Mouse (Mus musculus) kidney, postnatal 14 days (tissue): ENCODE results near the gene Nudt16l1.
A peak's percentile ranks its signal among the peaks of the same experiment; 100 is the strongest.

Experiments used
- DNase-seq: peaks from one replicate; pipeline ENCODE4 v3.0.0; 2022; ENCODE audit warnings: mixed read lengths

The Nudt16l1 gene

DNA sequence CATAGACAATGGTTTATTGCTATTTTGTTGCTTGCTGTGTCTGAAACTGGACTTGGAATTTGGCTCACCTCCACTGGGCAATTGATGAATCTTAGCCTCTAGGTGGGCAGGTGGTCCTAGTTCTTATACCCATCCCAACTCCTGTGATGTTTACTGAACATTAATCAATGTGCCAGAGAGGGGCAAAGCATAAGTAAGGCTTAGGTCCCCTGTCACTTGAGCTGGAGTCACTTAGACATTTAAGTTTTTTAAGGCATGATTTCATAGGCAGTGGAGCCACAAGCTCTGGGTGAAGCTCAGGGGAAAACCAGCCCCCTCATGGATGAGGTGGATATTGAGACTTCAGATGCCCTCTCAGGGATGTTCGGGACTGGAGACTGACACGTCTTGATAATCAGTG lies at the start of gene Nudt16l1:
TSS of gene Nudt16l1 (plus strand) at position 301 of the 400 bp plus-strand sequence.
- no peak for DNase-seq

DNA sequence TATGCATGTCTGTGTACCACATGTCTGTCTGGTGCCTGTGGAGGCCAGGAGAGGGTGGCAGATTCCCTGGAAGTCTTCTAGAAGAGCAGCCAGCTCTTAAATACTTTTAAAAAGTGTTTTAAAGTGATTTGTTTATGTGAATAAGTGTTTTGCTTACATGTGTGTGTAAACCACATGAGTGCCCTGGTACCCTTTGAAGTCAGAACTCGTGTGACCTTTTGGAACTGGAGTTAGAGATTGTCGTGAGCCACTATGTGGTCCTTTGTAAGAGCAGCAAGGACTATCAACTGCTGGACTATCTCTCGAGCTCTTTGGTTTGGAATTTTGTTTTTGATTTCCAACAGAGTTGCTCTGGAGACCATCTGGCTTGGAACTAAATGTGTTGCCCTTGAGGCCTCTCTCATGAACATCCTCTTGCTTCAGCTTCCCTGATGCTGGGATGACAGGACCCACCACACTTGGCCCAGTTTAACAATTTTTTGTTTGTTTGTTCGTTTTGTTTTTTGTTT lies 48.3 kb upstream of the Nudt16l1 start:
- DNase-seq = no peak

DNA sequence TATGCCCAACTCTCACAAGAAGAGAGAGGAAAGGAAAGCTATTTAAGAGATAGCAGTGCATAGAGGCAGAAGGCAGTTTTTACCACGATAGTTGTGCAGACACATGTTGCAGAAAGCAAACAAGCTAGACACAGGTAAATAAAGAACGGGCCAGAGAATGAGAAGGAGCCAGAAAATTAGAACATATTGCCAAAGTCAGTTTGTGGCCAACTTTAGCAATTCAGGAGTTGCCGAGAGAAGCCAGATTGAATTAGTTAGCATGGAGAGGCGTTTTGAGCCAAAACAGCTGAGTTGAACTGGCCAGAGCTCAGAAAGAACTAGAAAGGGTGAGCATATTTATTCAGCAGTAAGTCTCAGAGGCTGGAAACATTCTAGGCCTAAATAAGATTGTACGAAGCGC lies 46.4 kb upstream of the Nudt16l1 start:
- DNase-seq = no peak

DNA sequence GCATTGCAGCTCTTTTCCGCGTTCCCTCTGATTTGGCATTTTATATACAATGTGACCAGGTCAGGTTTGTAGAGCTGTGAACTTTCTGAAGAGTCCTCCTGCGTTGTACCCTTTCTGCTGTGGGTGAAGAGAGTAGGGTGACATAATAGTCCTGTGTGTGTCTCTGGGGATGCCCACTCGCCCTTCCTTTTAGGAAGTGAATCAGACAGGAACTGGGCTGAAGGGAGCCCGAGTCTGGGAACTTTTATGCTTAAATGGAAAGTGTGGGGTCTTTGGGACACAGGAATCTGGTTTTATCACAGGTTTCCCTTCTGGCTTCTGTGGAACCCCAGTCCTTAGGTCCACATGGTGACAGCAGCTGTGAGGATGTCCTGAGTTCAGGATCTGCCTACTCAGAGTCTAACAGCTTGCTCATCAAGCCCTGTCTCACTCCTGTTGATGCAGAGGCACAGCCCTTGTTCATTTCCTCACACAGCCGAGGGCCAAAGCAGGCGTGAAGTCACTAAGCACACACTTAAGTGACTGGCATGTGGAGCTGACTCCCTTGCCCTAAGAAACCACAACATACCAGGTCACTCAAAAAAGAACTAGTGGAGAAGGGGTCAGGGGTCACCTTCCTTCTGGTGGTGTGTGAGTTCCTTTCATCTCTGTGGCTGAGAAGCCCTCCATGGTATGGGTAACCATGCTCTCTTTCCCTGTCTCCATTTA lies 44.2 kb upstream of the Nudt16l1 start:
- DNase-seq = no peak

DNA sequence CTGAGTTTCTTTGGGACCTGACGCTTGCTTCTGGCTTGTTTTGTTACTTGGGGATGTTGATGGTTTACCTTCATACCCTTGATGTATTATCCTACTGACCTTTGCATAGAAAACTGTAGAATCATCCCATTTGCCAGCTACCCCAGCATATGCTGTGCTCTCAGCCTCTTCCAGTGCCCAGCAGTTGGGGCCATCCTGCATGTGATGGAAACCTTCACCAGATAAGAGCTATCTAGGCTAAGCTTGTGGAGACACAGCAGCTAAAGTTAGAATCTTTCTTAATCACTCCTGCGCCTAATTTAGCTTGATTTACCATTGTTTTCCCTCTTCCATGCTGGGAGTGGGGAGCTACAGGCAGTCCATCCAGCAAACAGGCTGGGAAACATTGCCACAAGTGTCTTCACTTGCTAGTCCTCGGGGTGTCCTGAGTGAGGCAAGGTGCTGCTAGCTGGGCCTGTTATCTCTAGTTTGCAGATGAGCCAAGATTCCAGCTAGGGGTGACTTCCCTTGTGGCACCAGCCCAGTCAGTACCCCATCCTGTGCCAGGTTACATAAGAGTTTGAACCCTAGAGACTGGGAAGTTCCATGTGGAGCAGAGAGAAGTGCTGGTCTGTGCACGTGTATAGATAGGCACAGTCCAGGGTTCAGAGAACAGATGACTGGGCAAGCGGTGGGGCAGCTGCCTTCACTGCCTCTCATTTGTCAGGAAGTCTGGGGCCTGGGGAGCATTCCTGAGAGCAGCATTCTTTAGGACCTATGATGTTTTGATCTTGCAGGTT lies 42.1 kb upstream of the Nudt16l1 start:
- DNase-seq = peak; percentile 71

DNA sequence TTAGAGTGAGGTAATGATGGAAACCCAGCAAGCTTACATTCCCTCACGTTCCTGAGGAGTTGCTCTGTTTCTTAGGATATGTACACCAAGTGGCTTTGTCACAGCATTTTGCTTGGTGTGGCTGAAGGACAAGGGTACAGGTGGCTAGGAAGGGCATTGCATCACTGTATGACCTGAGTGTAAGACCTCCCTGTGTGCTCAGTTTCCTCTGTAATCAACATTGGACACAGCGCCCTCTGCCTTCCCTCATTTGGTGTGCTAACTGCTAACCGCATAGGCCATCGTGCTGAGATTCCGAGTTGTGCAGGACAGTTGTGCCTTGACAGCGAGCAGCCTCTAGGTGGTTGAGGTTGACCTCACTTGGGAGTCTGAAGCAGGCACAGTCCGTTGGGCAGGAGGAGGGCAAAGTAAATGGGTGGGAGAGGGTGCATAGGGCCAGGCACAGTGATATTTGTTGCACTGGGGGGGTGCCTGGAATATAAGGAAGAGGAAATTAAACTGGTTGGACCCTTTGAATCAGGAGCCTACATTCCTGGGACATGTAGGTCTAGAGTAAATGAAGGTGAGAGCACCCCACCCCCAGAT lies 41.3 kb upstream of the Nudt16l1 start:
- no peak for DNase-seq

DNA sequence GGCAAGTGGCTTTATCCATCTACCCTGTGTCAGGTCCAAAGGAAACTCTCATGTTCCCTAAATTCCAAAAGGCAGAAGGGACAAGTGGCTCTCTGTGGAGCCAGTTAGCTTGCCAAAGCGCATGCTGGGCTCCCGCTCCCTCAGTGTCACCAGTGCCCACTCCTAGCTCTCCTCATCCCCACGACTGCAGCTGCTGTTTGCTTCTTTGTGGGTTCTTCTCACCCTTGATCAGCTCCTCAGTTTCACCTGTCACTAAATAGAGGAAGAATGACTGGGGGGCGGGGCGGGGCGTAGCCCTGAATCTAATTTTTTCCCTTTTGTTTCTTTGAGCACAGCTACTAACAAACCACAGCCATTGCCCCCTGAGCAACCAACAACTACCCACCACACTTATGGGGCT lies 39.7 kb upstream of the Nudt16l1 start:
- no peak for DNase-seq

DNA sequence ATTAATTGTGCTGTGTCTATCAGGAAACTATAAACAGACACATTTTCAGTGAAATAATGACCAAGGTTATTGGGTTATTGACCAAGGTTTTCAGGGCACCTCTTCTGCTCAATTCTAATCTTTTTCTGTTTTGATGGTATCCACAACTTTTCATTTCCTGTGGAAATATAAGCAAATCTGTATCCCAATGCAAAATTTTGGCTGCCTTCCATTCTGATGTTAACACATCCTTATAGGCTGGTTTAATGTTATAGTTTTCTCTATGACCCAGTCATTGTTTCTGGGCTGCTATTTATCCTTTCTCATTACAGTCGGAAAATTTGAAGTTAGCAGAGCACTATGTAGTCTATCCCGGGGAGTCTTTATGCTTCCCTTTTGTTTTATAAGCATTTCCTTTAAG lies 38.9 kb upstream of the Nudt16l1 start:
- DNase-seq = no peak

DNA sequence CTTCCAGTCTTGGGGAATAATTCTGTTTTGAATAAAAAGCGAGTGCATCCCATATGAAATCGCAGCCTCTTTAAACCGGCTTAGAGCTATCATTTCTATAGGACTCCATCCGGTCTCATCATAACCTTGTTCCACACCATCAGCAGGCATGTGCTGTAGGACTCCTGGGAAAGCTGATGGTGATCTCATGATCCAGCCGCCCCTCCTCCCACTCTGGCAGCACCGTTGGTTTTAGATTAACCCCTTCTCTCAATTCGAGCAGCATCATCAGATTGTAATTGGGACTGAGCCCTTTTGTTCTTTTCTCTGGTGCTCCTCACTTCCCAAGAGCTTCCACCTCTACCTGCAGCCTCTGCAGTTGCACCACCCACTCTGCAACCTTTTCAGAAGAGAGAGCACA lies 37.4 kb upstream of the Nudt16l1 start:
- DNase-seq = peak; percentile 51

DNA sequence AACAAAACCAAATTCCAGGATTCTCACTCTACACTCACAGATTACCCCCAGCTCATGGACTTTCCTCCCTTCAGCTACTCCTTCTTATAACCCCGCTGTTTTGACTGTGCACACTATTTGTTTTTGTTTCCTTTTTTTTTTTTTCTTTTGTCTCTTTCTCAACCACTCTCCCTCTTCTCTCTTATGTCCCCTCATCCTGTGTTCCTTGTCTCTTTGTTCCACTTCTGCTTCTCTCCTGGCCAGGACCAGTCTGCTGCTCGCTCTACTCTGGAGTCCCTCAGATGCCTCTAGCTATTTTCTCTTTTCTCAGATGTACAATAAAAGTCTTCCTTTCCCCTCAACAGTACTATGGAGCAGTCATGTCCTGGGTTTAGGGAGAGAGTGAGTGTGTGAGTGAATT lies 36.2 kb upstream of the Nudt16l1 start:
- no peak for DNase-seq

DNA sequence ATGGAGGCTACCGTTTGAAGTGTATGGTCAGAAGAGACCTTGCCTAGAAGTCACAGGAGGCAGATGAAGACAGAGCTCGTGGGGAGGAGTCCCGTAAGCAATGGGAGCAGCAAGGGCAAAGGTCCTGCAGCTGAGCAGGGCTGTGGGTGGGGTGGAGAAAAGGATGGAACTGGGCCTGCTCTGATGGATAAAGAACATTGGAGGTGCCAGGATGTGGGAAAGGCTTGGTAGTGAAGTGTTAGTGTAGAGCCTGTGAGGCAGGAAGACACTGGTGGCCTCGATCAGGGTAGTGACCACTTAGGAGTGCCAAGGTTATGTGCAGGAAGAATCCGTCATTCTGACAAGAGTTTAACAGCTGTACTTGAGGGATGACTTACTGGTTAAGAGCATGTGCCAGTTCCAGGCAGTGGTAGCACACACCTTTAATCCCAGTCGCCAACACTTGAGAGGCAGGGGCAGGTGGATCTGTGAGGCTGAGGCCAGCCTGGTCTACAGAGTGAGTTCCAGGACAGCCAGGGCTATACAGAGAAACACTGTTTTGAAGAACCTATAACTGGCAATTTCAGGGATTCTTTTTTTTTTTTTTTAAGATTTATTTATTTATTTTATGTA lies 35.0 kb upstream of the Nudt16l1 start:
- peak; percentile 34 for DNase-seq

DNA sequence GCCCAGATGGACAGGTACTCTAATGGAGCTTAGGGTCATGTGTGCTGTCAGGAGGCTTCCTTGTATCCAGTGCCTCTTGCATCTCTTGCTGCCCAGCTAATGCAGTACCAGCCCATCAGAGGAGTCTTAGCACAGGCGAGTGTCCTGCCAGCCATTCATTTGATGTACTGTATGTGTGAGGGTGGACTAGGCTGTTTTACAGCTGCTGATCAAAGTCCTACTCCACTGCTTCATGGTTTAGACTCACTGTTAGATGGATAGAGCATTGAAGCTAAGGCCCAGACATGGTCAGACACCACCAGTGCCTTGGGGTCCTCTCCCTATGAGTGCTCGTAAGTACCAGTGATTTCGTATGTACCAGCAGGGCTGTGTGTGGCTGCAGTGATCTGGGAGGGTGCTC lies 33.7 kb upstream of the Nudt16l1 start:
- no peak for DNase-seq

DNA sequence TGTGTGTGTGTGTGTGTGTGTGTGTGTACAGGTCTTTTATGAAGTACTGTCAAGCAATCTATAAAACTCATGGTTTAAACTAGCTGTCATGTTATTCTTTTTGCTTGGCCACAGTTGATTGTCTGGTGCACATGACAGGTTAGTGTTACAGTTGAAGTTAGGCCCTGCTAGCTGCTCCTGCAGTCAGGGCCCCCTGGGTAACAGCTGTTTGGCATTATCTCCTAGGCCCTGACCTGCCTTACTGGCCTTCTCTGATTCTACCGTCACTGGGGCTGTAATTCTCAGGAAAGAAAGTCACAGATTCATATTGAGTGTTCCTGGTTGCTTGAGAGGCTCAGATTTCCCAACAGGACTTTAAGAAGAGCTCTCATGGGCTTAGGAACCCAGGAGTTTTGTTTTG lies 33.0 kb upstream of the Nudt16l1 start:
- DNase-seq = no peak

DNA sequence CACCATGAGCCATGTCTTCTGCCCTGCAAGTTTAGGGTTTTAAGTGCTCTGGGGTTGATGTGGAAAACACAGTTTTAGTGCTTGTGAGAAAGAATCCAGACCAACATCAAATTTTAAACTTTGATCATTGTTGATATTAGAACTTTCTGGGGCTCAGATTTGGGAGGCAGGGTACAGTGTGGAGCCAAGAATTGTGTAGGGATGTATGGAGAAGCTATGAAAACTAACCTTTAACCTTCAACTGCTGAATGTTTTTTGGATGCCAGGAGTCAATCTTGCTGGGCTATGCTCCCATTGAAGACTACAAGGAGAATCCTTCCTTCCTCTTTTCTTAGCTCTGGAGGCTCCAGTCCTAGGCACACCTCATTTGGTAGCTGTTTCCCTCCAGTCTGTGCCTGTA lies 32.0 kb upstream of the Nudt16l1 start:
- no peak for DNase-seq

DNA sequence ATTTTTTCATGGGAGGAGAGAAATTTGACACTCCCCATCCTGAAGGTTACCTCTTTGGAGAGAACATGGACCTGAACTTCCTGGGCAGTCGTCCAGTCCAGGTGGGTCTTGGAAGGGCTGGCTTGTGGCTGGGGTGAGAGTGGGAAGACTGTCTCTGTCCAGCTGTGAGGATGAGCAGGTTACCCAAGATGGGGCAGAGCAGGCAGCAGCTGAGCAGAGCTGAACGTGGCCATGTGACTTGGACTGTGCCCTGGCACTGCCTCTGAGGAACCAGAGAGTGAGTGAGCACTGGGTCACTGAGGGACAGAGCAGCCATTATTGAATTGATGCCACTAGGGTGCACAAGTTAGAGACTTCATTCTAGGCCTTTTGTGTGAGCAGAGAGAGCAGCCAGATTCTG lies 31.2 kb upstream of the Nudt16l1 start:
- DNase-seq = peak; percentile 25

DNA sequence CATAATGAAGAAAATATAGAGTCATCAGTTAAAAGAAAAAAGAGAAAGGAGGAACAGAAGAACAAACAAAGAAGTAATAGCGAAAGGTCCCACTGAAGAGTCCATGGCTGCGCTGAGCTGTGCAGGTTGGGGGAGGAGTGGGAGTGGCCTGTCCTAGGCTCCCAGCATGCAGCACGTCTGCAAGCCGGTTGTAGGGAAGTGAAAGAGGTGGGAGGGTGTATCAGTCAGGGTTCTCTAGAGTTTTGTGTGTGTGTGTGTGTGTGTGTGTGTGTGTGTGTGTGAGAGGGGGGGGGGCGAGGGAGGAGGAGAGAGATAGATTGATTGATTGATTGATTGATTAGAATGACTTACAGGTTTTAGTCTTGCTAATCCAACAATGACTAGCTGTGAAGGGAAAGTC lies 30.6 kb upstream of the Nudt16l1 start:
- no peak for DNase-seq

DNA sequence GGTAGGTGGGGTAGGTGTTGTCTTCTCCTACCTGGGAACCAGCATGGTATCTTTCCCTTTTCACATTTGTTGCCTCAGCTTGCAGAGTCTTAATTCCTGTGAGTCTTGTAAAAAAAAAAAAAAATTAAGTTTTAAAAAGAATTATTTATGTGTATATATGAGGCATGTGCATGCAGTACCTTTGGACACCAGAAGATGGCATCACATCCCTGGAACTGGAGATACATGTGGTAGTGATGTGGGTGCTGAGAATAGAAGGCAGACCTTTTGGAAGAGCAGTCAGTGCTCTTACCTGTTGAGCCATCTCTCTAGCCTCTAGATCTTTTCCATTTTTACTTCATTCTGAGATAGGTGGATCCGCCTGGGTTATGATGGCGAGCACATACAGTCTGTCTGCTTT lies 28.8 kb upstream of the Nudt16l1 start:
- no peak for DNase-seq

DNA sequence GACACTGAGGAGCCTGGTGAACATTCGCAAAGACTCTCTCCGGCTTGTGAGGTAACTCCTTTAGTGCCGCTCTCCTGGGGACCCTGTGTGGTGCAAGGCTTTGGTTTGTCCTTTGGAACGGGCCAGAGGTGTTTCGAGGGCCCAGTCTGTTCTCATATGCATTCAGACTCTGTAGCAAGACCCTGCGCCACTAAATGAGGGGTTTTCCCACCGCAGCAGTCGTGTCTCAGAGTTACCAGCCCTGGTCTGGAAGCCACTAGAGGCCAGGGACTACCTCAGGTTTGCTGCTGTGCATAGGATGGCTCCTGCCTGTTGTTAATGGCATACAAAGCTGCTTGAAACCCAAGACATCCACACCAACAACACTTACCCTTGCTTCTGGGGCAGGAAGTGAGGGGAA lies 27.8 kb upstream of the Nudt16l1 start:
- DNase-seq = no peak

DNA sequence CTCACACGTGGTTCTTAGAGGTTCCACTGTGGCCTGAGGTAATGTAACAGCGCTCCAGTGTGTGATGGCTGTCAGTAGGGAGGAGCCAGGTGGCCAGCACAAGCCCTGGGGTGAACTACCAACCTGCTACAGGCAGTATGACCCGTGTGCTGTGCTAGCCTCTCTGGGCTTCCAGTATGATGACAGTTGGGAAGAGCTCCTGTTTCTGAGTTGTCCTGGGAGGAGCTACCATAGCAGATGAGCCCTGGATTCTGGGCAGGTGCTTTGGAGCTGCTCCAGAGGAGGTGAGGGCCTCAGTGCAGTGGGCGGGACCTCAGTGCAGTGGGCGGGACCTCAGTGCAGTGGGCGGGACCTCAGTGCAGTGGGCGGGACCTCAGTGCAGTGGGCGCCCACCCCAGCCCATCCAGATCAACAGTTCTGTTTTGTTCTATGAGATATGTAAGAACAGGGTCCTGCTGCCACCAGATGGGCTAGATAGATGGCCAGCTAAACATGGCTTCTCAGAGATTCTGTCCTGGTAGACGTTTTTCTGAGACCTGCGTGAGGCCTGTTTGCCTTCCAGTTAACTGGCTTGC lies 26.4 kb upstream of the Nudt16l1 start:
- DNase-seq = peak; percentile 19

DNA sequence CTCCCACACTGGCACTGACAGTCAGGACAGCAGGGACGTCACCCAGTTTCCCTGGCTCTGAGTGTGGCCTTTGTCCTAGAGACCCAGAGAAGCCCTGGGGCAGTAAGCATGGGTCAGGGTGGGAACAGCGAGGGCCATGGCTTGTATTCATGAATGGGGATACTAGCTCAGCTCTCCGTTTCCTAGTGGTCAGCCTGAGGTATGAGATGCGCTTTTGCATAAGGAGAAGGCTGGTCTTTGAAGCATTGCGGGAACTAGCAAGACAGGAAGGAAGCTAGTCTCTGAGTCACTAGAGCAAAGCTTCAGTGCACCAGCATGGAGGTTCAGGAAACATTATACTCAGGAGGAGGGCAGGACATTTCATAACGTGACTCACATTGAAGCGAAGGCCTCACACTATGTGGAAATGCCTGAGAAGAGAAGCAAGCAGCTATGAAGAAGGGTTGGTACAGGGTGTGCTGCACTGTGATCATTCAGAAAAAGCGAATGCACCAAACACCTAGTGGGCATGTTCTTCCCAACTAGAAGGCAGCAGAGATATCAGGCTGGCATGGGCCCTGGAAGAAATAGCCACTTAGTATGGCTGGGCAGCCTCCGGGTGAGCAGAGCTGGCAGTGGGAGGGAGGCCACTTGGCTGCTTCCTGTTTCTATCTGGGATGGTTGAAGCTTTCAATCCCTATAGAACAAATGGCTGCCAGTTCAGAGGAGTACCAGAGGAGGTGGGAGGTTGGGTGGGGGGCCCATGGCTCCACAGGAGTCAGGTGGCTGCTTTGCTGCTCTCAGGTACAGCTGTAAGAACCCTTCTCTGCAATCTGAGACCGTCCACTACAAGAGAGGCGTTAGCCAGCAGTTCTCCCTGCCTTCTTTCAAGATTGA lies 25.4 kb upstream of the Nudt16l1 start:
- peak; percentile 35 for DNase-seq

DNA sequence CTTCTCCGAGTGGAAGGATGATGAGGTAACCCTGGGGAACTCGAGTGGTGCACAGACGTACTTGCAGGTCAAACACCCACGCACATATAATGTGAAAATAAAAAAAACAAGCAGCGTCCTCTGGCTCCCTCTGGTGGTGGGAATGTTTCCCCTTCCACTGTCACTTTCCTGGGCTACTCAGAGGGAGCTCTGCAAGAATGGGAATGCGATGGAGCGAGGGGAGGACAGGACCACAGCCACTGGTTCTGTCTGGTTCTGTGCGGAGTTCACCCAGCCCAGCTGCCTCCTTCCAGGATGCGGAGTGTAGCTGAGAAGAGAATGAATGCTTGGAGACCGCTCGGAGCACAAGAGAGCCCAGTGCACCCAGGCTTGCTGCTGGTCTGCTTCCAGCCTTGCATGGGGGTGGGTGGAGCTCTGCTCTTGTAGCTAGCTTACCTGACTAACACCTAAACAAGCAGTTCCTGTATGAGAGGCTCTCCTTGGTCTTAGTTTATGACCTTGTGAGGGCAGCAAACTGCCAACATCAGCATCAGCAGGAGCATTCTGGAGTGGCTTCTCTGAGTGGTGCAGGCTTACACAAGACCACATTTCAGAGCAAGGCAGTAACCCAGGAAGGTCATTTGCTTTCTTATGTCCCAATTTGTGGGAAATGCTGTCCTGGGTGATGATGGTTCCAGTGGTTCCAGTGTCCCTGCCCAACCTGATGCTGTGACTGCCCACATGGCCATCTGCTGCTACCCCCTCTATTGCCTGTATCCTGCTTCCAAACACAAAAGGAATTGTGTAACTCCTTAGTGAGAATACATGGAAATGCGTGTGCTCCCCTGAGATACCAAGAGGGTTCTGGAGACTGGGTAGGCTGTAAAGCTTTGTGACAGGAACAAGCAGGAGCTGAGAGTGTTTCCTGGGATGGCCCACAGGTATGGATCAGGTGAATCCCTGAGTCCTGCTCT lies 24.5 kb upstream of the Nudt16l1 start:
- peak; percentile 90 for DNase-seq
